Mouse (Mus musculus) MEL (cell line): ENCODE data around the gene Commd8.

ENCODE experiments used
- CTCF ChIP-seq, 3 experiments: IDR thresholded peaks in 2 of 3; conservative IDR thresholded peaks in 1 of 3; 2 replicates each; pipeline ENCODE4 v1.5.1; 2011 to 2012; ENCODE audit warnings: low read length in 3 of 3, low read depth in 2 of 3, mild to moderate bottlenecking in 2 of 3, improper control_type of control experiment in 1 of 3, inconsistent platforms in 1 of 3, mixed read lengths in 1 of 3, moderate library complexity in 1 of 3; ENCODE audit not compliant: control insufficient read depth in 1 of 3, insufficient read depth in 1 of 3, poor library complexity in 1 of 3, severe bottlenecking in 1 of 3
- GABPA ChIP-seq: IDR thresholded peaks from 2 replicates; pipeline ENCODE4 v1.6.1; 2012; ENCODE audit warnings: low read depth, mild to moderate bottlenecking, inconsistent platforms, low read length, improper control_type of control experiment, moderate library complexity
- KAT2A ChIP-seq: conservative IDR thresholded peaks from 2 replicates; pipeline ENCODE4 v1.6.1; 2012; ENCODE audit warnings: low read depth, low read length, improper control_type of control experiment, inconsistent platforms
- NRF1 ChIP-seq: IDR thresholded peaks from 2 replicates; pipeline ENCODE4 v1.6.1; 2014; ENCODE audit warnings: low read depth, mild to moderate bottlenecking, inconsistent platforms, low read length, improper control_type of control experiment, moderate library complexity; ENCODE audit not compliant: poor library complexity, insufficient read depth, severe bottlenecking

DNA sequence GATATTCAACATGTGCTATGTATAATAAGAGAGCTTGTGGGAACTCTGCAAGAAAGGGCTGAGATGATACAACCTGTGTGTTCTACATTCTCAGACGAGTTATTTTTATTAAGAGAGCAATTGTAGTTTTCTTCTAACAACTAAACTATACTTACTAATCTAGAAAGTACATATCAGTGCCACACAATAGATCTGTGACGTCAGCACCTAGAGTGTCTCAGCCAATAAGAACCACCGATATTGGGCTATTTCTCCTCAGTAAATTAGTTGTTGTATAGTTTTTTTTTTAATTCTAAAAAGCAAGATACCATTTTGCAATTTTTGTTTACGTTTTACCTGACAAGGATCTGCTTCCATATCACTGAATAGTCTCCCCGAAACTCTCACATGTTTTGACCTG, 37.3 kb upstream of the Commd8 start:
- no peak for TF ChIP-seq GABPA
- TF ChIP-seq NRF1: no peak
- no peak for TF ChIP-seq CTCF (IDR thresholded peaks at IDR 0.05 in 2 of 3, conservative IDR thresholded peaks at IDR 0.05 in 1 of 3; ENCODE audit: control insufficient read depth in 1 of 3, insufficient read depth in 1 of 3, low read depth in 2 of 3, low read length in 3 of 3, poor library complexity in 1 of 3, severe bottlenecking in 1 of 3)
- TF ChIP-seq KAT2A: no peak
